Mouse (Mus musculus) adipocyte (in vitro differentiated cells): Measurements from ENCODE around the gene Tnfrsf13c.

Experiments
- DNase-seq: peaks from one replicate; pipeline ENCODE4 v3.0.0-alpha.2; 2016; ENCODE audit warnings: low spot score

The Tnfrsf13c gene

GRCm38 (mm10) chr15:82183596-82183995 is 40.6 kb downstream of the Tnfrsf13c start:
- DNase-seq = no peak

- DNase-seq = no peak
Measured at GRCm38 (mm10) chr15:82182311-82182710, 41.9 kb downstream of the Tnfrsf13c start.

DNA sequence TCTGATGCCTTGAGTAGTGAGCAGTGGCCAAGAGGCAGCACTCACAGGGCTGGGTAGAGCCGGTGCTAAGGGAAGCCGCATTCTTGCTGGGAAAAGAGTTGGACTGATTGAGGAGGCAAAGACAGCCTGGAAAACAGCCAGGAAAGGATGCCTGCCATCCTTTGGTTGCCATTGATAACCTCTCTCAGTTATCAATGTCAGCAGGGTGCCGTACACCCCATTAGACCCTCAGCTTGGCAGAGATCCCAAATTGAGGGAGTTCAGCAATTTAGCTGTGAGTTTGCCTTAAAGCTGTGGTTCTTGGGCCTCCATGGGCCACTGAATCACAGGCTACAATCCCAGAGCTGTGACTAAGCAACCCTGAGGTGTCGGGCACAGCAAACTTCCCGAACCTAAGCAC is 43.0 kb downstream of the Tnfrsf13c start:
- no peak for DNase-seq

GRCm38 (mm10) chr15:82177743-82178290 is 46.4 kb downstream of the Tnfrsf13c start:
- DNase-seq = no peak

DNA sequence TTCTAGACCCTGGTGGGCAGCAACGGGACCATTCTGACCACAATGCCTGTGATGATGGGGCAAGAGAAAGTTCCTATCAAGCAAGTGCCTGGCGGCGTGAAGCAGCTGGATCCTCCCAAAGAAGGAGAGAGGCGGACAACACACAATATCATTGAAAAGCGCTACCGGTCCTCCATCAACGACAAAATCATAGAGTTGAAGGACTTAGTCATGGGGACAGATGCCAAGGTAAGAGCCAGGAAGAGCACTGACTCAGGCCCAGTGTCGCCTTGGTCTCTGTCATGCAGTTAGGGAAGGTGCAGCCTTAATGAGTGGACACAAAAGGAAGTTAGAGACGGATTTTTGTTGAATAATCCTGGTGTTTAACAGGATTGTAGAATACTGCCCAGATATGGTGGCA is 49.1 kb downstream of the Tnfrsf13c start:
- DNase-seq = no peak

DNA sequence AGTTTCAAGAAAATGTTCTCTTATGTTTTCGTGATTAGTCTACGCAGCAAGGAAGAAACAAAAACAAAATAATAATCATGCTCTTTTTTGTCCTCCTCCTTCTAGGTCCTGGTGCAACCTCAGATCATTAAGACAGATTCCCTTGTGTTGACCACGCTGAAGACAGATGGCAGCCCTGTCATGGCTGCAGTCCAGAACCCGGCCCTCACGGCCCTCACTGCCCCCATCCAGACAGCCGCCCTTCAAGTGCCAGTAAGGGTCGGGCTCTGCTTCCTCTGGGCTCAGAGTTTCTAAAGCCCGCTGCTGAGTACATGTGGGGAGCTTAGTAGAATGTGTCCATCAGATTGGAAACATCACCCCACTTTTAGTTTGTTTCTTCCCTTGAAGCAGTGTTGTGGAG is 51.5 kb downstream of the Tnfrsf13c start:
- DNase-seq = no peak
